ENCODE assay signal across 8 mouse cellular contexts in genomic region chr15:98002113-98002990, GRCm38 (mm10). TPM values are rescaled to one million over a fixed set of nuclear protein-coding genes. Genes with fewer than 3 reads are reported as not detected.
DNase-seq lines count a peak whose midpoint lies in the region; ATAC-seq and TF ChIP-seq lines count a peak whose summit lies in the region.

No protein-coding gene starts in this region.

- no peak for TF ChIP-seq CTCF in cerebellum, adult 2 months (IDR thresholded peaks at IDR 0.05; ENCODE audit: borderline replicate concordance, insufficient read depth, low read depth, low read length)

- H3K4me3 ChIP-seq in cerebellum, adult 2 months (replicated peaks; ENCODE audit: insufficient read depth, low read depth, low read length), result peak overlapping the region; percentile 44
- peak overlapping the region; percentile 52 for H3K4me3 ChIP-seq in heart, embryonic 16.5 days (ENCODE audit: low read length)
- H3K4me3 ChIP-seq in limb, embryonic 14.5 days (replicated peaks; ENCODE audit: low read length), result peak overlapping the region; percentile 63
- H3K4me3 ChIP-seq in stomach, embryonic 16.5 days (replicated peaks; ENCODE audit: low read length), result peak overlapping the region; percentile 36

- peaks cover 6% of the 10 kb centered on the region for H3K4me1 ChIP-seq in cerebellum, adult 2 months (ENCODE audit: control insufficient read depth, insufficient read depth, low read length)
- peaks cover 33% of the 10 kb centered on the region for H3K4me1 ChIP-seq in heart, embryonic 16.5 days (ENCODE audit: control insufficient read depth, insufficient read depth, low read length)
- H3K4me1 ChIP-seq in limb, embryonic 14.5 days (ENCODE audit: control insufficient read depth, insufficient read depth, low read length), result peaks cover 25% of the 10 kb centered on the region
- H3K4me1 ChIP-seq in stomach, embryonic 16.5 days (ENCODE audit: control insufficient read depth, insufficient read depth, low read length), result peaks cover 38% of the 10 kb centered on the region

- H3K27me3 ChIP-seq in cerebellum, adult 2 months (ENCODE audit: control insufficient read depth, insufficient read depth, low read length), result peaks cover 5% of the 10 kb centered on the region; the same call in 1 of the 2 replicates
- peaks cover 65% of the 10 kb centered on the region for H3K27me3 ChIP-seq in heart, embryonic 16.5 days (ENCODE audit: control insufficient read depth, insufficient read depth, low read length)
- peaks cover 3% of the 10 kb centered on the region; the same call in 1 of the 2 replicates for H3K27me3 ChIP-seq in limb, embryonic 14.5 days (ENCODE audit: control insufficient read depth, insufficient read depth, low read length)
- peaks cover 74% of the 10 kb centered on the region for H3K27me3 ChIP-seq in stomach, embryonic 16.5 days (ENCODE audit: control insufficient read depth, insufficient read depth, low read length)

- H3K36me3 ChIP-seq in heart, embryonic 16.5 days (ENCODE audit: control insufficient read depth, insufficient read depth), result no peaks in the 10 kb centered on the region
- peaks cover 21% of the 10 kb centered on the region for H3K36me3 ChIP-seq in limb, embryonic 14.5 days (ENCODE audit: control insufficient read depth, insufficient read depth, low read length)
- H3K36me3 ChIP-seq in stomach, embryonic 16.5 days (ENCODE audit: control insufficient read depth, insufficient read depth, low read length), result no peaks in the 10 kb centered on the region

- DNase-seq in cerebellum, adult 2 months, result peak in 1 of 2 experiments; percentile 18
- DNase-seq in Muller cell, postnatal 12 days (ENCODE audit: inconsistent ontology term), result peak; percentile 37
- DNase-seq in limb, embryonic 14.5 days (ENCODE audit: low spot score), result peak; percentile 69
- DNase-seq in urinary bladder, postnatal 14 days (ENCODE audit: low spot score), result no peak
- no peak for DNase-seq in cerebellum, postnatal 4 days (ENCODE audit: low spot score in 2 of 2)

- H3K9me3 ChIP-seq in heart, embryonic 16.5 days (replicated peaks; ENCODE audit: control insufficient read depth, low read length), result no peaks in the 10 kb centered on the region; the same call in 1 of the 2 replicates
- no peaks in the 10 kb centered on the region for H3K9me3 ChIP-seq in limb, embryonic 14.5 days (ENCODE audit: control insufficient read depth, low read length)
- H3K9me3 ChIP-seq in stomach, embryonic 16.5 days (replicated peaks; ENCODE audit: control insufficient read depth, low read length), result no peaks in the 10 kb centered on the region

- TF ChIP-seq POLR2A in cerebellum, adult 2 months (IDR thresholded peaks at IDR 0.05; ENCODE audit: borderline replicate concordance, insufficient read depth, low read length), result no peak
- TF ChIP-seq POLR2A in limb, embryonic 14.5 days (IDR thresholded peaks at IDR 0.05; ENCODE audit: borderline replicate concordance, extremely low read depth, insufficient read depth, insufficient read length), result peak; percentile 60; the same call in 1 of the 2 replicates

- H3K27ac ChIP-seq in cerebellum, adult 2 months (ENCODE audit: insufficient read depth, low read length), result no peak overlapping the region
- H3K27ac ChIP-seq in heart, embryonic 16.5 days (ENCODE audit: low read length), result no peak overlapping the region
- H3K27ac ChIP-seq in limb, embryonic 14.5 days (replicated peaks; ENCODE audit: low read depth, low read length), result peak overlapping the region; percentile 87
- H3K27ac ChIP-seq in stomach, embryonic 16.5 days (ENCODE audit: low read length), result no peak overlapping the region

- peak overlapping the region; percentile 83 for H3K4me2 ChIP-seq in heart, embryonic 16.5 days (ENCODE audit: low read depth, low read length)
- peak overlapping the region; percentile 90 for H3K4me2 ChIP-seq in limb, embryonic 14.5 days (replicated peaks; ENCODE audit: low read depth, low read length, severe bottlenecking)
- H3K4me2 ChIP-seq in stomach, embryonic 16.5 days (ENCODE audit: low read depth, low read length), result peak overlapping the region; percentile 54

- H3K9ac ChIP-seq in heart, embryonic 16.5 days (ENCODE audit: low read length), result peak overlapping the region; percentile 51
- peak overlapping the region; percentile 84 for H3K9ac ChIP-seq in limb, embryonic 14.5 days (ENCODE audit: low read depth, low read length, severe bottlenecking)
- H3K9ac ChIP-seq in stomach, embryonic 16.5 days (ENCODE audit: low read length), result no peak overlapping the region; the same call in 1 of the 2 replicates

- WGBS in cerebellum, adult 2 months, result 2% methylated on average over 42 of the region's 42 CpGs
- 1% methylated on average over 41 of the region's 42 CpGs for whole genome bisulfite sequencing in heart, embryonic 16.5 days
- under 1% methylated on average over 40 of the region's 42 CpGs for WGBS in limb, embryonic 14.5 days
- WGBS in stomach, embryonic 16.5 days, result under 1% methylated on average over 42 of the region's 42 CpGs

- no peak for ATAC-seq in cerebellum, adult (ENCODE audit: insufficient number of reproducible peaks, low FRiP score, low TSS enrichment)
- ATAC-seq in heart, embryonic 16.5 days (replicated peaks; ENCODE audit: extremely low read depth, insufficient read depth, low FRiP score), result no peak
- peak; percentile 58 for ATAC-seq in limb, embryonic 14.5 days (ENCODE audit: low FRiP score, low read depth)
- no peak for ATAC-seq in stomach, embryonic 16.5 days (ENCODE audit: insufficient read depth, low FRiP score)

RNA-seq across cellular contexts. Expression of gene Col2a1, which starts 2.1 kb away (rescaled TPM):
- 2.2 and 2.4 TPM in 2 replicates for polyA plus RNA-seq in cerebellum, adult 2 months (2012; rRNA removed)
- polyA plus RNA-seq in heart, embryonic 16.5 days (2015; fragmentation: Nextera tagmentation; extraction: Ambion mirVana), result 7.8 and 11.8 TPM in 2 replicates
- polyA plus RNA-seq in limb, embryonic 14.5 days (2012; rRNA removed), result 1,642 and 1,975 TPM in 2 replicates
- 754 and 761 TPM in 2 replicates for polyA plus RNA-seq in limb, embryonic 14.5 days (2014; fragmentation: Nextera tagmentation; extraction: Ambion mirVana)
- polyA plus RNA-seq in stomach, embryonic 16.5 days (2015; fragmentation: Nextera tagmentation; extraction: Ambion mirVana), result 0.59 and 0.85 TPM in 2 replicates

RNA-seq across cellular contexts. Expression of gene Tmem106c, which starts 38.4 kb away (rescaled TPM):
- 74.1 and 74.5 TPM in 2 replicates for polyA plus RNA-seq in cerebellum, adult 2 months (2012; rRNA removed)
- 37.7 and 38.0 TPM in 2 replicates for polyA plus RNA-seq in heart, embryonic 16.5 days (2015; fragmentation: Nextera tagmentation; extraction: Ambion mirVana)
- 49.9 and 59.1 TPM in 2 replicates for polyA plus RNA-seq in limb, embryonic 14.5 days (2012; rRNA removed)
- 49.8 and 51.5 TPM in 2 replicates for polyA plus RNA-seq in limb, embryonic 14.5 days (2014; fragmentation: Nextera tagmentation; extraction: Ambion mirVana)
- 43.1 and 45.3 TPM in 2 replicates for polyA plus RNA-seq in stomach, embryonic 16.5 days (2015; fragmentation: Nextera tagmentation; extraction: Ambion mirVana)

Comparison
In these comparisons a context has a peak if more than half of its experiments do, and no peak if none do; other contexts are left out.
1. DNase-seq: peak in Muller cell, postnatal 12 days (single experiment) and limb, embryonic 14.5 days (single experiment); none in urinary bladder, postnatal 14 days (single experiment) and cerebellum, postnatal 4 days (0 of 2).
2. RNA of gene Col2a1, which starts 2.1 kb away (polyA plus RNA-seq): 754 to 1,975 TPM in limb, embryonic 14.5 days; 7.8 to 11.8 TPM in heart, embryonic 16.5 days, 2.2 to 2.4 TPM in cerebellum, adult 2 months and 0.59 to 0.85 TPM in stomach, embryonic 16.5 days; every median in the first group is over 10 times any median in the second.
3. Peak in every context shown above with its lines, with median percentiles within 50 percentile points of each other: H3K4me3 ChIP-seq and H3K4me2 ChIP-seq.